Mouse (Mus musculus) retina, postnatal 1 day (tissue): ENCODE data around the gene Gm10770.
"Not testable (repeated sequence)": the region's sequence is repeated elsewhere in the genome, so short reads cannot be mapped to it uniquely, and the experiment has no call there.

Experiments used
- DNase-seq: peaks from one replicate; pipeline ENCODE4 v3.0.0-alpha.2; 2012

The Gm10770 gene

DNA sequence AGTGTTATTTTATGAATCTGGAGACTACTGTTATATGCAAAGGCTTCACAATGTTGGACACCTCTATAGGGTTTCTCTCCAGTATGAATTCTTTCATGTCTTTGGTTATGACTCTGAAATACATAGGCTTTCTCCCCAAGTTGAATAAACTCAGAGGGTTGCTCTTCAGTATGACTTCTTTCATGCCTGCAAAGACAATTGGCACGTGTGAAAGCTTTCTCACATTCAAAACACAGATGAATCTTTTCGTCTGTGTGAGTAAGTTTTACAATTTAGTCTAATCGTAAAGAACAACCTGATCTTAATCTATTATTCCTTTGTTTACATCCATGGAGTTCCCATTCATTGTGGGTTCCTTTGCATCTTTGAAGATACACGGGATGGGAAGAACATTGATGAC is at the start of gene Gm10770:
Gene Gm10770 (minus strand): TSS at position 101 of the 400 bp plus-strand sequence.
- DNase-seq: not testable (repeated sequence)

GRCm38 (mm10) chr2:150223263-150223662 is 43.8 kb upstream of the Gm10770 start:
- DNase-seq: not testable (repeated sequence)

- not testable (repeated sequence) for DNase-seq
Observed at GRCm38 (mm10) chr2:150218363-150218725, 38.9 kb upstream of the Gm10770 start.

GRCm38 (mm10) chr2:150217600-150218362 is 38.3 kb upstream of the Gm10770 start, which contains the start of gene Zfp937:
Gene Zfp937 (plus strand): TSS chr2:150218073.
- DNase-seq: peak; percentile 74

DNA sequence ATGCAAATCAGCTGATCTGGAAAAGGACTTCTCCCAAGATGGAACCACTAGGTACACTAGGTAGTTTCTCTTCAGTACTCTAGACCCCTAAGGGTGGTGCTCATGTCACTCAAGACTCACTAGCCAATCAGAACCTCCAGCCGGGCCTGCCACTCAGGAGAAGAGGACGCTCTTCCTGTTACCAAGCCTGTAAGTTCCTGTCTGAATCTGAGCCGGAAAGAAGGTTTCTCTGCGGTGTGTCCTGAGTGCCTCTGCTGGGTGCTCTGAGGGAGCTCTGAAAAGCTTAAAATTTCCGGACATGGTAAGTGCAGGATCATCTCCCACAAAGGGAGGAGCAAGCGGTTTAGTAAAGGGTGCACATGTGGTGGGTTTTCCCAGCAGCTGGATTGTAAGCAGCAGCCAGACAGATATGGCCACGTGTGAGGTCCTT is 2.1 kb upstream of the Gm10770 start, which contains the start of gene Gm14139:
Gene Gm14139 (plus strand): TSS at position 186 of the 430 bp plus-strand sequence.
- not testable (repeated sequence) for DNase-seq

- DNase-seq: not testable (repeated sequence)
Observed at GRCm38 (mm10) chr2:150181046-150181445, 1.6 kb upstream of the Gm10770 start.

DNA sequence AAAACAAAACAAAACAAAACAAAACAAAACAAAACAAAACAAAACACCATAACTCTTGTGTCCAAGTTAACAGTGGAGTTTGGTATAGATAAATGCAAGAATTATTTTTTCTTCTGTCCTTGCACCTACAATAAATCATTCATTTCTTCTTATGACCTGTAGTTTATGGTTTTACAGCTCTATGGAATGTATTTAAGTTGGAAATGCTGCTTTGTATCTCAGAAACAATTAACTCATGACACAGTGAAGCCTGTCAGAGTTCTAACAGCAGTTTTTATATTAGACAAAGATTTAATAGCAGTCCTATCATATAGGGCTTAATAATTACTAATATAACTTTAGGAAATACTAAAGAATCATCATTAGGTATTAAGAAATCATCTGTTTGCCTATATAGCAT is 5.6 kb downstream of the Gm10770 start:
- DNase-seq: no peak

- no peak for DNase-seq
Observed at GRCm38 (mm10) chr2:150166703-150167102, 12.8 kb downstream of the Gm10770 start.

DNA sequence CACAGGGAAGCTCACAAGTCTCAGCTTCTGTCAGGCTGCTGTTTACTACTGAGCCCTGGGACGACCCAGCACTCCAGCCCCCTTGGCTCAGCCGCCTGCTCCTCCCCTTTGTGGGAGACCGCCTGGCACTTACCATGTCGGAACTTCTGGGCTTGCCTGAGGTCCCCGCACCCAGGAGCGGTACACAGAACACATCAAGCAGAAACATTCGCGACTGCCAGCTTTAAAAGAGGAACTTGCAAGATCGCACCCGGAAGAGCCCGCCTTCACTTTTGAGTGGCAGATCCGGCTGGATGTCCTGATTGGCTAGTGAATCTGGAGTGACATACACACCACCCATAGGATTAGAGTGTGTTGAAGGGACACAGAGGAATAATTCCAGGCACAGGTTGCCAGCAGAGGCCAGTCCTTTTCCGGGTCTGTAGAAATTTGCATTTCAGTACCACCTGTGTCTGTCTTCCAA is 43.0 kb downstream of the Gm10770 start, which contains the start of gene Zfp120:
Gene Zfp120 (minus strand): TSS at position 274 of the 463 bp plus-strand sequence.
- peak; percentile 97 for DNase-seq

- DNase-seq: no peak
Observed at GRCm38 (mm10) chr2:150132773-150133172, 46.7 kb downstream of the Gm10770 start.

DNA sequence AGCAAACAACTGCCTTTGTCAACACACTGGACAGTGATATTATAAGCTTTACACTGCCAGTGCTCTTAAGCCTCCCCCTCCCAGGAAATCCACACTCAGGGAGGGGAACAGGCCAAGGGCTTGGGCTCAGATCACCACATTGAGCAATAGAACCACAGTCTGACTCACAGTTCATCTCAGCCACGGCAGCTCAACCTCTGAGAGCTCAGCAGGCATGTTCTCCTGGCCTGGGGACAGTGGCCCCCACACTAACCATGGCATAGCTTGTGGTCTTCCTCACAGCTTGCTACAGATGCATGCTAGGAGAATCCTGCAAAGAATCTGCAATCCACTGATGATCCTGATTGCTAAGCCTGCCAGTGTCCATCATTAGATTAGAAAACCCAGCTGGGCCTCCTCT is 47.5 kb downstream of the Gm10770 start:
- not testable (repeated sequence) for DNase-seq
